Mouse (Mus musculus): ENCODE data around the gene Jund. TPM values are rescaled to one million over a fixed set of nuclear protein-coding genes. Genes with fewer than 3 reads are reported as not detected.

Jund gene
- polyA plus RNA-seq, 1 experiment from 2014 or later, result 138 TPM

DNA sequence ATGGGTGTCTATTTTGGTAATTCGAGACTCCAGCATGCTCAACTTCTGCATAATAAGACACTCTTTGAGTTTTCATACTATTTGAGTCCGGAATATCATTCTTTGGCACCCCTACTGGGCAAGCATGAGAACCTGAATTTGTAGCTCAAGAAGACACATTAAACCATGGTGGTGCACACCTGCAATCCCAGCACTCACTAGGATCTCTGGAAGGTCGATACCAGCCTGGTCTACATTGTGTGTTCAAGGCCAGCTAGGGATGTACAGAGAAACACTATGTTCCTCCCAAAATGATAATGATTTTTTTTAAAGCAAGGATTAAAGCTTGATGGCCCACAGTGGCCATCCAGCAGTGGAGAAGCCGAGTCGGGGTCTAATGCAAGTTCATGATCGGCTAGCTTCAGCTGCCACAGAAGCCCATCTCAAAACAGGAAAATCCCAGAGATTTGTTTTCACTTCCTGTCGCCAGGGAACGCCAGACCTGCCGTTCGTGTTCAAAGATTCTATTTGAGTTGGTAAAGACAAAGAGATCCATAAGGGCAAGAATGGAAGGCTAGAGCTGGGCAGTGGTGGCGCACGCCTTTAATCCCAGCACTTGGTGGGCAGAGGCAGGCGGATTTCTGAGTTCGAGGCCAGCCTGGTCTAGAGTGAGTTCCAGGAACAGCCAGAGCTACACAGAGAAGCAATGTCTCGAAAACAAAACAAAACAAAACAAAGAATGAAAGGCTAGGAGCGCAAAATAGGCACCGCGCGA is 26.2 kb upstream of the Jund start:
- WGBS, result 38% methylated on average over 19 of the region's 19 CpGs
- Histone ChIP-seq H3K9me3 (ENCODE audit: control insufficient read depth, low read length) (no peaks in the 10 kb centered on the region; the same call in 1 of the 2 replicates), H3K4me2 (peak overlapping the region; percentile 41), H3K27me3 (ENCODE audit: control insufficient read depth, insufficient read depth, low read length) (no peaks in the 10 kb centered on the region), H3K4me3 (ENCODE audit: low read depth, low read length) (peak overlapping the region; percentile 24; the same call in 1 of the 2 replicates), H3K27ac (ENCODE audit: low read depth, low read length) (peak overlapping the region; percentile 71), H3K9ac (ENCODE audit: low read length) (peak overlapping the region; percentile 68), H3K36me3 (ENCODE audit: control insufficient read depth, insufficient read depth, low read length) (no peaks in the 10 kb centered on the region; the same call in 1 of the 2 replicates), H3K4me1 (ENCODE audit: control insufficient read depth, insufficient read depth, low read length) (peaks cover 5% of the 10 kb centered on the region)
- ATAC-seq (ENCODE audit: low FRiP score) (no peak), DNase-seq (ENCODE audit: low spot score, missing footprints) (peak; percentile 90)

GRCm38 (mm10) chr8:70673079-70673856 is 25.5 kb upstream of the Jund start, which contains the start of gene Lsm4:
Gene Lsm4, plus strand, starts transcription at chr8:70673248.
- WGBS, result under 1% methylated on average over 60 of the region's 60 CpGs
- ATAC-seq (ENCODE audit: low FRiP score), result peak; percentile 98

GRCm38 (mm10) chr8:70674109-70674508 is 24.6 kb upstream of the Jund start:
- peak; percentile 3; the same call in 1 of the 2 replicates for ATAC-seq (ENCODE audit: low FRiP score)
- Histone ChIP-seq H3K36me3 (ENCODE audit: control insufficient read depth, insufficient read depth, low read length) (peaks cover 2% of the 10 kb centered on the region), H3K4me2 (peak overlapping the region; percentile 74), H3K4me1 (ENCODE audit: control insufficient read depth, insufficient read depth, low read length) (peaks cover 5% of the 10 kb centered on the region), H3K9ac (ENCODE audit: low read length) (peak overlapping the region; percentile 82), H3K9me3 (ENCODE audit: control insufficient read depth, low read length) (no peaks in the 10 kb centered on the region), H3K27ac (ENCODE audit: low read depth, low read length) (no peak overlapping the region; the same call in 1 of the 2 replicates), H3K4me3 (ENCODE audit: low read depth, low read length) (peak overlapping the region; percentile 67), H3K27me3 (ENCODE audit: control insufficient read depth, insufficient read depth, low read length) (no peaks in the 10 kb centered on the region)
- no peak for DNase-seq (ENCODE audit: low spot score, missing footprints)
- 93% methylated on average over 3 of the region's 3 CpGs for WGBS

More at GRCm38 (mm10) chr8:70673079-70673856, 25.5 kb upstream of the Jund start, which contains the start of gene Lsm4:
- Histone ChIP-seq H3K4me1 (ENCODE audit: control insufficient read depth, insufficient read depth, low read length) (peaks cover 5% of the 10 kb centered on the region), H3K4me3 (ENCODE audit: low read depth, low read length) (peak within 1 kb of the TSS; percentile 67), H3K9me3 (ENCODE audit: control insufficient read depth, low read length) (no peaks in the 10 kb centered on the region; the same call in 1 of the 2 replicates), H3K36me3 (ENCODE audit: control insufficient read depth, insufficient read depth, low read length) (no peaks in the 10 kb centered on the region; the same call in 1 of the 2 replicates), H3K27me3 (ENCODE audit: control insufficient read depth, insufficient read depth, low read length) (no peaks in the 10 kb centered on the region), H3K9ac (ENCODE audit: low read length) (peak within 1 kb of the TSS; percentile 82), H3K4me2 (peak within 1 kb of the TSS; percentile 74), H3K27ac (ENCODE audit: low read depth, low read length) (peak within 1 kb of the TSS; percentile 87)
- DNase-seq (ENCODE audit: low spot score, missing footprints), result peak; percentile 100

- H3K27ac ChIP-seq (ENCODE audit: low read depth, low read length), result no peak overlapping the region
- peaks cover 2% of the 10 kb centered on the region for H3K36me3 ChIP-seq (ENCODE audit: control insufficient read depth, insufficient read depth, low read length)
- ATAC-seq (ENCODE audit: low FRiP score) (no peak), DNase-seq (ENCODE audit: low spot score, missing footprints) (no peak)
- no peaks in the 10 kb centered on the region for H3K9me3 ChIP-seq (ENCODE audit: control insufficient read depth, low read length)
- H3K4me2 ChIP-seq, result no peak overlapping the region
- WGBS, result 93% methylated on average over 4 of the region's 4 CpGs
- H3K4me1 ChIP-seq (ENCODE audit: control insufficient read depth, insufficient read depth, low read length), result peaks cover 5% of the 10 kb centered on the region
- H3K9ac ChIP-seq (ENCODE audit: low read length), result no peak overlapping the region
- H3K4me3 ChIP-seq (ENCODE audit: low read depth, low read length), result no peak overlapping the region
- H3K27me3 ChIP-seq (ENCODE audit: control insufficient read depth, insufficient read depth, low read length), result no peaks in the 10 kb centered on the region
Observed at GRCm38 (mm10) chr8:70674716-70675115, 24.0 kb upstream of the Jund start.

DNA sequence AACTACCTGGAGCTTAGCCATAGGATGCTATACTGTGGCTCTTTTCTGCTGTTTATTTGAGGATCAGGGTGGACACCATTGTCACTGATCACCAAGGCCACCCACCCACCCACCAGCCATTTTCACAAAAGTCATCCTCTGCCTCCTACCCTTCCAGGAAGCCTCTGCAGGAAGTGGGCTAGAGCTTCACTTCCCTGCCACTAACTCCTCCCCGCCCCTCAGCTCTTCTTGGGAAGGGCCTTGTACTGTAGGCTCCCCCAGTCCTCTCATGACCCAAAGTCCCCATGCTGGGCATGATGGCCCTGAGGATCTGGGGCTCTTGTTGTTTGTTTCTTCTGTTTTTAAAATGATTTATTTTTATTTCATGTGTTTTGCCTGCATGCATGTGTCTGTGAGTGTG is 23.4 kb upstream of the Jund start:
- DNase-seq (ENCODE audit: low spot score, missing footprints), result no peak
- no peak overlapping the region for H3K4me3 ChIP-seq (ENCODE audit: low read depth, low read length)
- H3K9ac ChIP-seq (ENCODE audit: low read length), result no peak overlapping the region; the same call in 1 of the 2 replicates
- peaks cover 2% of the 10 kb centered on the region for H3K36me3 ChIP-seq (ENCODE audit: control insufficient read depth, insufficient read depth, low read length)
- no peak overlapping the region for H3K4me2 ChIP-seq
- H3K27ac ChIP-seq (ENCODE audit: low read depth, low read length), result no peak overlapping the region
- no peak for ATAC-seq (ENCODE audit: low FRiP score)
- H3K4me1 ChIP-seq (ENCODE audit: control insufficient read depth, insufficient read depth, low read length), result peaks cover 5% of the 10 kb centered on the region
- 81% methylated on average over 1 of the region's 1 CpGs for WGBS
- no peaks in the 10 kb centered on the region for H3K27me3 ChIP-seq (ENCODE audit: control insufficient read depth, insufficient read depth, low read length)
- no peaks in the 10 kb centered on the region for H3K9me3 ChIP-seq (ENCODE audit: control insufficient read depth, low read length)

GRCm38 (mm10) chr8:70677451-70678080 is 21.2 kb upstream of the Jund start:
- no peak overlapping the region for H3K4me3 ChIP-seq (ENCODE audit: low read depth, low read length)
- WGBS, result 90% methylated on average over 15 of the region's 15 CpGs
- no peak overlapping the region for H3K27ac ChIP-seq (ENCODE audit: low read depth, low read length)
- ATAC-seq (ENCODE audit: low FRiP score) (no peak), DNase-seq (ENCODE audit: low spot score, missing footprints) (no peak)
- peaks cover 5% of the 10 kb centered on the region for H3K4me1 ChIP-seq (ENCODE audit: control insufficient read depth, insufficient read depth, low read length)
- no peak overlapping the region for H3K4me2 ChIP-seq
- H3K36me3 ChIP-seq (ENCODE audit: control insufficient read depth, insufficient read depth, low read length), result peaks cover 2% of the 10 kb centered on the region; the same call in 1 of the 2 replicates
- H3K27me3 ChIP-seq (ENCODE audit: control insufficient read depth, insufficient read depth, low read length), result no peaks in the 10 kb centered on the region
- no peak overlapping the region for H3K9ac ChIP-seq (ENCODE audit: low read length)
- no peaks in the 10 kb centered on the region for H3K9me3 ChIP-seq (ENCODE audit: control insufficient read depth, low read length)

DNA sequence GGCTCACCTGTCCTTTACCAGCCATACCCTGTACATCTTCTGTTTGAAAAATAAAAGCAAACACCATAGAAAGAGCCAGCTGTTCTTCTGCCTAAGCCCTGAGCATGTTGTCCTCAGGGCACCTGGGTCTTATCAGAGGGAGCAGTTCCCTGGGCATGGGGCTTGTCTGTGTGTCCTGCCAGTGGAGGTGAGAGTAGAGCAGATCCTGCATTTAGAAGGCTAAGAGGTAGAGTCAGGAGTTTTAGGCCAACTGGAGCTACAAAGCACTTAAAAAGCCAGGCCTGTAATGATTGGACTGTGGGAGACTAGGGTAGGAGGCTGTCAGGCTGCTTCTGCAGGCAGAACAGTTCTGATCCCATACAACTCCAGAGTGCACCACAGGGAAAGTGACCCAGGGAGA is 20.1 kb upstream of the Jund start:
- ATAC-seq (ENCODE audit: low FRiP score) (no peak), DNase-seq (ENCODE audit: low spot score, missing footprints) (no peak)
- Histone ChIP-seq H3K4me1 (ENCODE audit: control insufficient read depth, insufficient read depth, low read length) (peaks cover 5% of the 10 kb centered on the region), H3K4me3 (ENCODE audit: low read depth, low read length) (no peak overlapping the region), H3K36me3 (ENCODE audit: control insufficient read depth, insufficient read depth, low read length) (peaks cover 2% of the 10 kb centered on the region; the same call in 1 of the 2 replicates), H3K9me3 (ENCODE audit: control insufficient read depth, low read length) (no peaks in the 10 kb centered on the region), H3K27ac (ENCODE audit: low read depth, low read length) (no peak overlapping the region), H3K9ac (ENCODE audit: low read length) (no peak overlapping the region), H3K27me3 (ENCODE audit: control insufficient read depth, insufficient read depth, low read length) (no peaks in the 10 kb centered on the region), H3K4me2 (no peak overlapping the region)

- H3K27ac ChIP-seq (ENCODE audit: low read depth, low read length), result no peak overlapping the region
- H3K4me3 ChIP-seq (ENCODE audit: low read depth, low read length), result no peak overlapping the region
- no peak for ATAC-seq (ENCODE audit: low FRiP score)
- peaks cover 2% of the 10 kb centered on the region; the same call in 1 of the 2 replicates for H3K4me1 ChIP-seq (ENCODE audit: control insufficient read depth, insufficient read depth, low read length)
- 98% methylated on average over 4 of the region's 4 CpGs for WGBS
- no peak overlapping the region for H3K9ac ChIP-seq (ENCODE audit: low read length)
- DNase-seq (ENCODE audit: low spot score, missing footprints), result no peak
- H3K27me3 ChIP-seq (ENCODE audit: control insufficient read depth, insufficient read depth, low read length), result no peaks in the 10 kb centered on the region
- H3K9me3 ChIP-seq (ENCODE audit: control insufficient read depth, low read length), result no peaks in the 10 kb centered on the region
- H3K4me2 ChIP-seq, result no peak overlapping the region
- H3K36me3 ChIP-seq (ENCODE audit: control insufficient read depth, insufficient read depth, low read length), result peaks cover 2% of the 10 kb centered on the region; the same call in 1 of the 2 replicates
Observed at GRCm38 (mm10) chr8:70679404-70679803, 19.3 kb upstream of the Jund start.
